Mouse (Mus musculus) cerebellum, adult 9-11 months (tissue): ENCODE data around the gene Prkar1a.
"Not testable (repeated sequence)": the region's sequence is repeated elsewhere in the genome, so short reads cannot be mapped to it uniquely, and the experiment has no call there.

ENCODE experiments used
- DNase-seq: peaks from one replicate; pipeline ENCODE4 v3.0.0; 2022

Gene Prkar1a

GRCm38 (mm10) chr11:109649206-109649605 lies at the start of gene Prkar1a:
Gene Prkar1a (plus strand): TSS chr11:109649405.
- peak; percentile 74 for DNase-seq

- no peak for DNase-seq
These were observed 41.6 kb upstream of the Prkar1a start for GRCm38 (mm10) chr11:109607600-109607999.

GRCm38 (mm10) chr11:109608976-109609625 lies 40.1 kb upstream of the Prkar1a start:
- no peak for DNase-seq

GRCm38 (mm10) chr11:109610046-109610794 lies 39.0 kb upstream of the Prkar1a start:
- DNase-seq: no peak

- no peak for DNase-seq
These were observed 38.4 kb upstream of the Prkar1a start for GRCm38 (mm10) chr11:109610795-109611302.

- peak; percentile 98 for DNase-seq
These were observed 37.7 kb upstream of the Prkar1a start, which contains the start of gene Wipi1 for GRCm38 (mm10) chr11:109611303-109612149. Gene Wipi1 (minus strand): TSS chr11:109611967.

- DNase-seq: no peak
These were observed 36.2 kb upstream of the Prkar1a start for GRCm38 (mm10) chr11:109612871-109613529.

- DNase-seq: no peak
These were observed 33.9 kb upstream of the Prkar1a start for GRCm38 (mm10) chr11:109615286-109615685.

GRCm38 (mm10) chr11:109616352-109616751 lies 32.9 kb upstream of the Prkar1a start:
- no peak for DNase-seq

GRCm38 (mm10) chr11:109616766-109617165 lies 32.4 kb upstream of the Prkar1a start:
- no peak for DNase-seq

GRCm38 (mm10) chr11:109619055-109619454 lies 30.1 kb upstream of the Prkar1a start:
- not testable (repeated sequence) for DNase-seq

- no peak for DNase-seq
These were observed 28.8 kb upstream of the Prkar1a start for GRCm38 (mm10) chr11:109620356-109620755.

GRCm38 (mm10) chr11:109621183-109621582 lies 28.0 kb upstream of the Prkar1a start:
- DNase-seq: no peak

GRCm38 (mm10) chr11:109622518-109623037 lies 26.6 kb upstream of the Prkar1a start:
- DNase-seq: no peak

- DNase-seq: no peak
These were observed 26.0 kb upstream of the Prkar1a start for GRCm38 (mm10) chr11:109623238-109623637.

GRCm38 (mm10) chr11:109627648-109628047 lies 21.6 kb upstream of the Prkar1a start:
- no peak for DNase-seq

GRCm38 (mm10) chr11:109628099-109628498 lies 21.1 kb upstream of the Prkar1a start:
- DNase-seq: no peak

GRCm38 (mm10) chr11:109629021-109629521 lies 20.1 kb upstream of the Prkar1a start:
- peak; percentile 68 for DNase-seq

GRCm38 (mm10) chr11:109634928-109635327 lies 14.3 kb upstream of the Prkar1a start:
- DNase-seq: no peak

- no peak for DNase-seq
These were observed 13.3 kb upstream of the Prkar1a start for GRCm38 (mm10) chr11:109635871-109636395.

GRCm38 (mm10) chr11:109641498-109642222 lies 7.5 kb upstream of the Prkar1a start:
- DNase-seq: no peak
